Comparison of ENCODE assay signal across 14 mouse cellular contexts in genomic region chr13:38010444-38010910, GRCm38 (mm10). TPM values are rescaled to one million over a fixed set of nuclear protein-coding genes. Genes with fewer than 3 reads are reported as not detected.
DNase-seq lines count a peak whose midpoint lies in the region; ATAC-seq lines count a peak whose summit lies in the region.
"Had no signal": no experiment of that assay in that cellular context is flagged by ENCODE, and none has a peak within 500 bp of the region (broad histone marks: within the 10 kb centered on the region; RNA-seq: fewer than 3 reads in every experiment).

No protein-coding gene starts in this region.

- H3K36me3 ChIP-seq in heart, embryonic 12.5 days = no peaks in the 10 kb centered on the region
- H3K36me3 ChIP-seq: forebrain, embryonic 15.5 days; hindbrain, embryonic 15.5 days; lung, embryonic 15.5 days had no signal

- 70% methylated on average over 5 of the region's 5 CpGs for WGBS in heart, embryonic 12.5 days

- H3K4me3 ChIP-seq in heart, embryonic 12.5 days = no peak overlapping the region
- H3K4me3 ChIP-seq: forebrain, embryonic 15.5 days; heart, adult 2 months; hindbrain, embryonic 15.5 days; lung, embryonic 15.5 days; myocyte had no signal

- peak; percentile 19 for DNase-seq in lung, postnatal 36 days
- no peak for DNase-seq in lung, postnatal 10 days
- peak; percentile 72 for DNase-seq in induced T-regulatory cell, adult 2 months (ENCODE audit: low read depth)
- DNase-seq in thymus, postnatal 4 days = peak; percentile 19
- no peak for DNase-seq in adrenal gland, postnatal 14 days
- no peak for DNase-seq in right cerebral cortex, postnatal 25 days
- DNase-seq: kidney, postnatal 25 days had no signal

- H3K4me2 ChIP-seq in heart, embryonic 12.5 days = no peak overlapping the region
- H3K4me2 ChIP-seq: forebrain, embryonic 15.5 days; hindbrain, embryonic 15.5 days; lung, embryonic 15.5 days had no signal

- no peak overlapping the region for H3K9ac ChIP-seq in heart, embryonic 12.5 days
- H3K9ac ChIP-seq: forebrain, embryonic 15.5 days; hindbrain, embryonic 15.5 days; lung, embryonic 15.5 days had no signal

- ATAC-seq in monocyte, adult 5-6 weeks (replicated peaks; ENCODE audit: insufficient number of reproducible peaks, low FRiP score, low TSS enrichment, poor library complexity, severe bottlenecking) = peak; percentile 91
- no peak for ATAC-seq in heart, embryonic 12.5 days (ENCODE audit: insufficient number of reproducible peaks, low FRiP score)
- ATAC-seq: forebrain, embryonic 15.5 days had no signal

- H3K27ac ChIP-seq in heart, embryonic 12.5 days (ENCODE audit: poor library complexity, severe bottlenecking) = no peak overlapping the region
- H3K27ac ChIP-seq: forebrain, embryonic 15.5 days; heart, adult 2 months; hindbrain, embryonic 15.5 days; lung, embryonic 15.5 days had no signal

- 0 out of 2 replicates have a peak, but pooled peaks cover 2% of the 10 kb centered on the region for H3K9me3 ChIP-seq in heart, embryonic 12.5 days (replicated peaks)
- H3K9me3 ChIP-seq: forebrain, embryonic 15.5 days; hindbrain, embryonic 15.5 days; lung, embryonic 15.5 days had no signal

- H3K27me3 ChIP-seq in heart, embryonic 12.5 days (replicated peaks) = no peaks in the 10 kb centered on the region
- H3K27me3 ChIP-seq: forebrain, embryonic 15.5 days; hindbrain, embryonic 15.5 days; lung, embryonic 15.5 days had no signal

- no peaks in the 10 kb centered on the region for H3K4me1 ChIP-seq in heart, embryonic 12.5 days (replicated peaks)
- H3K4me1 ChIP-seq: forebrain, embryonic 15.5 days; hindbrain, embryonic 15.5 days; lung, embryonic 15.5 days had no signal

RNA-seq across cellular contexts. Expression of gene Ssr1, which starts 16.5 kb away (rescaled TPM):
- total RNA-seq in monocyte, adult 5-6 weeks (2017) = 66.0 to 74.1 TPM (median 72.0 TPM) in 3 replicates
- total RNA-seq in adrenal gland, postnatal 14 days (2021) = 131 and 135 TPM in 2 replicates
- polyA plus RNA-seq in heart, embryonic 12.5 days (2016; fragmentation: Nextera tagmentation; extraction: Ambion mirVana) = 124 and 130 TPM in 2 replicates

RNA-seq across cellular contexts. Expression of gene Riok1, which starts 26.3 kb away (rescaled TPM):
- 161 to 230 TPM (median 187 TPM) in 3 replicates for total RNA-seq in monocyte, adult 5-6 weeks (2017)
- 29.1 and 32.4 TPM in 2 replicates for total RNA-seq in adrenal gland, postnatal 14 days (2021)
- 34.2 and 36.7 TPM in 2 replicates for polyA plus RNA-seq in heart, embryonic 12.5 days (2016; fragmentation: Nextera tagmentation; extraction: Ambion mirVana)

RNA-seq across cellular contexts. Expression of gene Cage1, which starts 26.4 kb away (rescaled TPM):
- 0.85 to 1.9 TPM (median 1.0 TPM) in 3 replicates for total RNA-seq in monocyte, adult 5-6 weeks (2017)
- total RNA-seq in adrenal gland, postnatal 14 days (2021) = 3.0 and 3.6 TPM in 2 replicates
- polyA plus RNA-seq in heart, embryonic 12.5 days (2016; fragmentation: Nextera tagmentation; extraction: Ambion mirVana) = 1.3 TPM in 2 replicates

Comparison
In these comparisons a context has a peak if more than half of its experiments do, and no peak if none do; other contexts are left out.
1. DNase-seq: peak in lung, postnatal 36 days (single experiment), induced T-regulatory cell, adult 2 months (single experiment) and thymus, postnatal 4 days (single experiment); none in lung, postnatal 10 days (single experiment), adrenal gland, postnatal 14 days (single experiment) and right cerebral cortex, postnatal 25 days (single experiment).